Mouse (Mus musculus) intestine, embryonic 16.5 days (tissue): Measurements from ENCODE around the gene Mrps5. TPM values are rescaled to one million over a fixed set of nuclear protein-coding genes. Genes with fewer than 3 reads are reported as not detected.

Experiments
- ATAC-seq: fragments of 200-750 bp; cut with Nextera tagmentation; 2 replicates; pipeline ENCODE4 v1.8.0; 2017; ENCODE audit warnings: moderate TSS enrichment, moderate library complexity
- H3K27ac ChIP-seq: fragments of 300-500 bp; sonication (generic); 2 replicates; pipeline ENCODE4 v1.5.1; 2014; ENCODE audit warnings: mild to moderate bottlenecking, low read length
- H3K27me3 ChIP-seq: fragments of 300-500 bp; sonication (generic); replicated peaks from 2 replicates; pipeline ENCODE4 v1.6.1; 2014; ENCODE audit warnings: low read length, control low read depth, mixed read lengths; ENCODE audit not compliant: control insufficient read depth, insufficient read depth
- H3K36me3 ChIP-seq: fragments of 300-500 bp; sonication (generic); 2 replicates; pipeline ENCODE4 v1.6.1; 2014; ENCODE audit warnings: low read length, control low read depth; ENCODE audit not compliant: control insufficient read depth, insufficient read depth
- H3K4me1 ChIP-seq: fragments of 300-500 bp; sonication (generic); 2 replicates; pipeline ENCODE4 v1.6.1; 2014; ENCODE audit warnings: low read length, control low read depth, mixed read lengths; ENCODE audit not compliant: control insufficient read depth, insufficient read depth
- H3K4me2 ChIP-seq: fragments of 300-500 bp; sonication (generic); 2 replicates; pipeline ENCODE4 v1.6.1; 2014; ENCODE audit warnings: low read depth, low read length, control low read depth
- H3K4me3 ChIP-seq: fragments of 300-500 bp; sonication (generic); 2 replicates; pipeline ENCODE4 v1.5.1; 2014; ENCODE audit warnings: mild to moderate bottlenecking, low read length
- H3K9ac ChIP-seq: fragments of 300-500 bp; sonication (generic); 2 replicates; pipeline ENCODE4 v1.6.1; 2014; ENCODE audit warnings: low read depth, low read length
- H3K9me3 ChIP-seq: fragments of 300-500 bp; sonication (generic); 2 replicates; pipeline ENCODE4 v1.6.1; 2016; ENCODE audit warnings: low read length, control low read depth; ENCODE audit not compliant: control insufficient read depth
- WGBS: fragments of 180-500 bp; shearing (Covaris S2); extraction: QIAGEN DNeasy Blood & Tissue Kit; methylation state at CpG from one replicate; pipeline ENCODE4 v1.1.7; 2014; 5-methylcytosine and 5-hydroxymethylcytosine counted together
- polyA plus RNA-seq: library from polyadenylated mRNA; unstranded; fragments of >200 nt; fragmentation: Nextera tagmentation; extraction: Ambion mirVana; gene quantifications from 2 replicates; pipeline ENCODE4 v1.2.1, GENCODE M21; 2015

Gene Mrps5
- polyA plus RNA-seq, 1 experiment from 2014 or later: 162 TPM

GRCm38 (mm10) chr2:127652805-127653204 lies 65.8 kb downstream of the Mrps5 start:
- Histone ChIP-seq H3K27ac (no peak overlapping the region), H3K9me3 (no peaks in the 10 kb centered on the region), H3K36me3 (no peaks in the 10 kb centered on the region), H3K4me1 (peaks cover 6% of the 10 kb centered on the region; the same call in 1 of the 2 replicates), H3K27me3 (peaks cover 32% of the 10 kb centered on the region), H3K4me3 (no peak overlapping the region), H3K4me2 (no peak overlapping the region), H3K9ac (no peak overlapping the region)
- 88% methylated on average over 2 of the region's 2 CpGs for WGBS
- ATAC-seq: no peak

- no peak overlapping the region for H3K9ac ChIP-seq
- ATAC-seq: no peak
- H3K27me3 ChIP-seq: peaks cover 34% of the 10 kb centered on the region
Observed at GRCm38 (mm10) chr2:127654786-127655185, 67.8 kb downstream of the Mrps5 start.

GRCm38 (mm10) chr2:127655419-127655818 lies 68.4 kb downstream of the Mrps5 start:
- H3K9me3 ChIP-seq: no peaks in the 10 kb centered on the region
- H3K9ac ChIP-seq: no peak overlapping the region
- no peak for ATAC-seq
- H3K4me1 ChIP-seq: peaks cover 6% of the 10 kb centered on the region; the same call in 1 of the 2 replicates
- H3K4me2 ChIP-seq: peak overlapping the region; percentile 69; the same call in 1 of the 2 replicates
- 5% methylated on average over 9 of the region's 9 CpGs for WGBS
- H3K36me3 ChIP-seq: no peaks in the 10 kb centered on the region
- H3K27ac ChIP-seq: no peak overlapping the region
- H3K4me3 ChIP-seq: no peak overlapping the region; the same call in 1 of the 2 replicates
- peaks cover 34% of the 10 kb centered on the region for H3K27me3 ChIP-seq

More at GRCm38 (mm10) chr2:127654786-127655185, 67.8 kb downstream of the Mrps5 start:
- Histone ChIP-seq H3K4me3 (no peak overlapping the region), H3K4me1 (peaks cover 6% of the 10 kb centered on the region; the same call in 1 of the 2 replicates), H3K36me3 (no peaks in the 10 kb centered on the region), H3K9me3 (no peaks in the 10 kb centered on the region), H3K4me2 (no peak overlapping the region), H3K27ac (no peak overlapping the region)
- WGBS: 59% methylated on average over 3 of the region's 3 CpGs

GRCm38 (mm10) chr2:127656086-127656720 lies 69.2 kb downstream of the Mrps5 start, which contains the start of gene Mal:
TSS of gene Mal (minus strand) at chr2:127656695.
- peaks cover 34% of the 10 kb centered on the region for H3K27me3 ChIP-seq
- peak within 1 kb of the TSS; percentile 27; the same call in 1 of the 2 replicates for H3K9ac ChIP-seq
- no peaks in the 10 kb centered on the region for H3K9me3 ChIP-seq
- H3K4me2 ChIP-seq: peak within 1 kb of the TSS; percentile 69
- no peaks in the 10 kb centered on the region for H3K36me3 ChIP-seq
- H3K4me1 ChIP-seq: peaks cover 6% of the 10 kb centered on the region; the same call in 1 of the 2 replicates
- H3K4me3 ChIP-seq: peak within 1 kb of the TSS; percentile 45
- H3K27ac ChIP-seq: no peak within 1 kb of the TSS
- WGBS: 1% methylated on average over 41 of the region's 43 CpGs
- ATAC-seq: peak; percentile 46; the same call in 1 of the 2 replicates

Other genes with a start within 250 kb of the Mrps5 start
- gene Astl, start 248.6 kb upstream of the Mrps5 start, polyA plus RNA-seq: not detected in 2 replicates
- gene Adra2b, start 224.0 kb upstream of the Mrps5 start, polyA plus RNA-seq: 1.3 and 2.0 TPM in 2 replicates
- gene Gpat2, start 162.0 kb upstream of the Mrps5 start, polyA plus RNA-seq: 0.09 and 0.12 TPM in 2 replicates
- gene Fahd2a, start 142.7 kb upstream of the Mrps5 start, polyA plus RNA-seq: 24.8 and 27.8 TPM in 2 replicates
- gene Kcnip3, start 65.1 kb upstream of the Mrps5 start, polyA plus RNA-seq: 3.4 and 4.0 TPM in 2 replicates
- 0.56 and 0.58 TPM in 2 replicates for gene Prom2, start 45.8 kb upstream of the Mrps5 start, polyA plus RNA-seq
- gene Zfp661, start 128 bp upstream of the Mrps5 start, polyA plus RNA-seq: 2.7 and 3.0 TPM in 2 replicates
- gene Mal, start 69.5 kb downstream of the Mrps5 start, polyA plus RNA-seq: 0.65 and 1.3 TPM in 2 replicates
- gene Mall, start 142.7 kb downstream of the Mrps5 start, polyA plus RNA-seq: 41.8 and 55.2 TPM in 2 replicates
- 16.3 and 17.6 TPM in 2 replicates for gene Nphp1, start 201.7 kb downstream of the Mrps5 start, polyA plus RNA-seq
- 43.0 and 43.2 TPM in 2 replicates for gene Mtln, start 205.3 kb downstream of the Mrps5 start, polyA plus RNA-seq
- gene Bub1, start 244.6 kb downstream of the Mrps5 start, polyA plus RNA-seq: 30.8 and 36.8 TPM in 2 replicates